8 mouse cellular contexts compared by ENCODE assay signal in genomic region chr4:136285348-136285810, GRCm38 (mm10). TPM values are rescaled to one million over a fixed set of nuclear protein-coding genes. Genes with fewer than 3 reads are reported as not detected.
A peak's percentile ranks its signal among the peaks of the same experiment; 100 is the strongest.
DNase-seq lines count a peak whose midpoint lies in the region; ATAC-seq lines count a peak whose summit lies in the region.

No protein-coding gene starts in this region.

- DNase-seq in CD4-positive helper T cell, adult 2 months (ENCODE audit: low read depth, low spot score): peak; percentile 91
- peak; percentile 92 for DNase-seq in brain, embryonic 18.5 days (ENCODE audit: low read depth, low spot score)
- DNase-seq in kidney, postnatal 10 days: peak; percentile 96
- DNase-seq in natural killer cell, adult 2 months (ENCODE audit: low spot score in 2 of 2): peak; percentile 85 to 87

- peaks cover 39% of the 10 kb centered on the region for H3K36me3 ChIP-seq in heart, embryonic 13.5 days
- H3K36me3 ChIP-seq in liver, embryonic 12.5 days: peaks cover 33% of the 10 kb centered on the region
- peaks cover 29% of the 10 kb centered on the region for H3K36me3 ChIP-seq in stomach, embryonic 15.5 days

- H3K27me3 ChIP-seq in heart, embryonic 13.5 days (replicated peaks): no peaks in the 10 kb centered on the region
- peaks cover 16% of the 10 kb centered on the region for H3K27me3 ChIP-seq in liver, embryonic 12.5 days (replicated peaks)
- no peaks in the 10 kb centered on the region for H3K27me3 ChIP-seq in stomach, embryonic 15.5 days (replicated peaks)

- peak overlapping the region; percentile 99 for H3K27ac ChIP-seq in heart, embryonic 13.5 days (replicated peaks)
- H3K27ac ChIP-seq in liver, embryonic 12.5 days: peak overlapping the region; percentile 65
- peak overlapping the region; percentile 96 for H3K27ac ChIP-seq in stomach, embryonic 15.5 days

- peak overlapping the region; percentile 94 for H3K4me2 ChIP-seq in heart, embryonic 13.5 days
- H3K4me2 ChIP-seq in liver, embryonic 12.5 days: peak overlapping the region; percentile 87
- H3K4me2 ChIP-seq in stomach, embryonic 15.5 days: peak overlapping the region; percentile 84

- H3K4me3 ChIP-seq in heart, embryonic 13.5 days: peak overlapping the region; percentile 65
- peak overlapping the region; percentile 69 for H3K4me3 ChIP-seq in liver, embryonic 12.5 days
- peak overlapping the region; percentile 62 for H3K4me3 ChIP-seq in stomach, embryonic 15.5 days (replicated peaks)

- H3K9ac ChIP-seq in heart, embryonic 13.5 days: peak overlapping the region; percentile 88
- H3K9ac ChIP-seq in liver, embryonic 12.5 days: peak overlapping the region; percentile 70
- peak overlapping the region; percentile 44; the same call in 1 of the 2 replicates for H3K9ac ChIP-seq in stomach, embryonic 15.5 days

- peak; percentile 92 for ATAC-seq in erythroid progenitor cell, adult 5-6 weeks (replicated peaks; ENCODE audit: low FRiP score, poor library complexity, severe bottlenecking)
- ATAC-seq in heart, embryonic 13.5 days (ENCODE audit: extremely low read depth, insufficient number of reproducible peaks, low FRiP score, low TSS enrichment): peak; percentile 91
- peak; percentile 94 for ATAC-seq in liver, embryonic 12.5 days
- ATAC-seq in stomach, embryonic 15.5 days (ENCODE audit: insufficient read depth, low FRiP score, low read depth): peak; percentile 96

- peaks cover 50% of the 10 kb centered on the region for H3K4me1 ChIP-seq in heart, embryonic 13.5 days
- H3K4me1 ChIP-seq in liver, embryonic 12.5 days: peaks cover 27% of the 10 kb centered on the region
- peaks cover 27% of the 10 kb centered on the region for H3K4me1 ChIP-seq in stomach, embryonic 15.5 days

- peaks cover 13% of the 10 kb centered on the region for H3K9me3 ChIP-seq in heart, embryonic 13.5 days
- peaks cover 12% of the 10 kb centered on the region for H3K9me3 ChIP-seq in liver, embryonic 12.5 days (replicated peaks)
- H3K9me3 ChIP-seq in stomach, embryonic 15.5 days: no peaks in the 10 kb centered on the region

- WGBS in heart, embryonic 13.5 days: under 1% methylated on average over 25 of the region's 25 CpGs
- WGBS in liver, embryonic 12.5 days (ENCODE audit: insufficient replicate concordance): under 1% methylated on average over 25 of the region's 25 CpGs
- under 1% methylated on average over 25 of the region's 25 CpGs for WGBS in stomach, embryonic 15.5 days

RNA-seq across cellular contexts. Expression of gene Zfp46, which starts 0.9 kb away (rescaled TPM):
- total RNA-seq in erythroid progenitor cell, adult 5-6 weeks (2015; ENCODE audit: low replicate concordance): 1.7 and 2.9 TPM in 2 replicates
- total RNA-seq in erythroid progenitor cell, adult 5-6 weeks (2017; ENCODE audit: low replicate concordance): 1.4 and 10.8 TPM in 2 replicates
- 18.3 and 19.7 TPM in 2 replicates for polyA plus RNA-seq in heart, embryonic 13.5 days (2015; fragmentation: Nextera tagmentation; extraction: Ambion mirVana)
- 5.5 and 5.7 TPM in 2 replicates for polyA plus RNA-seq in liver, embryonic 12.5 days (2016; fragmentation: Nextera tagmentation; extraction: Ambion mirVana)
- polyA plus RNA-seq in stomach, embryonic 15.5 days (2015; fragmentation: Nextera tagmentation; extraction: Ambion mirVana): 20.3 and 21.0 TPM in 2 replicates

RNA-seq across cellular contexts. Expression of gene Hnrnpr, which starts 25.4 kb away (rescaled TPM):
- total RNA-seq in erythroid progenitor cell, adult 5-6 weeks (2015; ENCODE audit: low replicate concordance): 92.6 and 104 TPM in 2 replicates
- total RNA-seq in erythroid progenitor cell, adult 5-6 weeks (2017; ENCODE audit: low replicate concordance): 188 and 198 TPM in 2 replicates
- polyA plus RNA-seq in heart, embryonic 13.5 days (2015; fragmentation: Nextera tagmentation; extraction: Ambion mirVana): 109 and 116 TPM in 2 replicates
- 84.7 and 87.9 TPM in 2 replicates for polyA plus RNA-seq in liver, embryonic 12.5 days (2016; fragmentation: Nextera tagmentation; extraction: Ambion mirVana)
- polyA plus RNA-seq in stomach, embryonic 15.5 days (2015; fragmentation: Nextera tagmentation; extraction: Ambion mirVana): 143 and 149 TPM in 2 replicates

RNA-seq across cellular contexts. Expression of gene Tcea3, which starts 37.9 kb away (rescaled TPM):
- total RNA-seq in erythroid progenitor cell, adult 5-6 weeks (2015; ENCODE audit: low replicate concordance): 1.3 and 2.5 TPM in 2 replicates
- not detected in 2 replicates for total RNA-seq in erythroid progenitor cell, adult 5-6 weeks (2017; ENCODE audit: low replicate concordance)
- 58.8 and 62.7 TPM in 2 replicates for polyA plus RNA-seq in heart, embryonic 13.5 days (2015; fragmentation: Nextera tagmentation; extraction: Ambion mirVana)
- polyA plus RNA-seq in liver, embryonic 12.5 days (2016; fragmentation: Nextera tagmentation; extraction: Ambion mirVana): 9.8 and 11.1 TPM in 2 replicates
- polyA plus RNA-seq in stomach, embryonic 15.5 days (2015; fragmentation: Nextera tagmentation; extraction: Ambion mirVana): 18.9 and 20.8 TPM in 2 replicates

Comparison
In these comparisons a context has a peak if more than half of its experiments do, and no peak if none do; other contexts are left out.
1. Peak in every context shown above with its lines: DNase-seq, ATAC-seq, H3K4me3 ChIP-seq and H3K27ac ChIP-seq.